Mouse (Mus musculus) ES-Bruce4 (cell line): ENCODE measurements around the gene Bcorl1. TPM values are rescaled to one million over a fixed set of nuclear protein-coding genes. Genes with fewer than 3 reads are reported as not detected.

Experiments used
- H3K27ac ChIP-seq: 2 replicates; pipeline ENCODE4 v1.5.1; 2012; ENCODE audit warnings: low read length, inconsistent platforms; ENCODE audit not compliant: insufficient read depth
- H3K27me3 ChIP-seq: 2 replicates; pipeline ENCODE4 v1.6.1; 2012; ENCODE audit warnings: mild to moderate bottlenecking, low read length, inconsistent platforms; ENCODE audit not compliant: control insufficient read depth, poor library complexity, insufficient read depth, severe bottlenecking
- H3K36me3 ChIP-seq: 2 replicates; pipeline ENCODE4 v1.6.1; 2012; ENCODE audit warnings: inconsistent platforms, mild to moderate bottlenecking, low read length, moderate library complexity; ENCODE audit not compliant: control insufficient read depth, poor library complexity, insufficient read depth, severe bottlenecking
- H3K4me1 ChIP-seq: one replicate; pipeline ENCODE4 v1.8.1; 2011; ENCODE audit warnings: low read length; ENCODE audit not compliant: control insufficient read depth, insufficient read depth
- H3K4me3 ChIP-seq: 2 replicates; pipeline ENCODE4 v1.5.1; 2011; ENCODE audit warnings: low read depth, mild to moderate bottlenecking, low read length
- H3K9ac ChIP-seq: 2 replicates; pipeline ENCODE4 v1.6.1; 2012; ENCODE audit warnings: low read depth, mild to moderate bottlenecking, inconsistent platforms; ENCODE audit not compliant: poor library complexity, severe bottlenecking
- H3K9me3 ChIP-seq: replicated peaks from 2 replicates; pipeline ENCODE4 v1.6.1; 2012; ENCODE audit warnings: mild to moderate bottlenecking, low read length, inconsistent platforms; ENCODE audit not compliant: control insufficient read depth, poor library complexity, insufficient read depth, severe bottlenecking
- CTCF ChIP-seq: IDR thresholded peaks from one replicate; pipeline ENCODE4 v1.8.1; 2011; ENCODE audit warnings: low read depth, low read length
- EP300 ChIP-seq: IDR thresholded peaks from 2 replicates; pipeline ENCODE4 v1.6.1; 2011; ENCODE audit warnings: low read depth, low read length; ENCODE audit not compliant: insufficient read depth
- POLR2A ChIP-seq: IDR thresholded peaks from one replicate; pipeline ENCODE4 v1.8.1; 2011; ENCODE audit warnings: low read length; ENCODE audit not compliant: insufficient read depth
- polyA plus RNA-seq: library from polyadenylated mRNA; stranded (reverse); fragments of >200 nt; gene quantifications from 2 replicates; pipeline ENCODE4 v1.2.4, GENCODE M21; 2011; ENCODE audit warnings: low read depth; ENCODE audit not compliant: missing spikeins, insufficient read depth, insufficient read length

The Bcorl1 gene
- polyA plus RNA-seq, 1 experiment = 11.3 TPM

DNA sequence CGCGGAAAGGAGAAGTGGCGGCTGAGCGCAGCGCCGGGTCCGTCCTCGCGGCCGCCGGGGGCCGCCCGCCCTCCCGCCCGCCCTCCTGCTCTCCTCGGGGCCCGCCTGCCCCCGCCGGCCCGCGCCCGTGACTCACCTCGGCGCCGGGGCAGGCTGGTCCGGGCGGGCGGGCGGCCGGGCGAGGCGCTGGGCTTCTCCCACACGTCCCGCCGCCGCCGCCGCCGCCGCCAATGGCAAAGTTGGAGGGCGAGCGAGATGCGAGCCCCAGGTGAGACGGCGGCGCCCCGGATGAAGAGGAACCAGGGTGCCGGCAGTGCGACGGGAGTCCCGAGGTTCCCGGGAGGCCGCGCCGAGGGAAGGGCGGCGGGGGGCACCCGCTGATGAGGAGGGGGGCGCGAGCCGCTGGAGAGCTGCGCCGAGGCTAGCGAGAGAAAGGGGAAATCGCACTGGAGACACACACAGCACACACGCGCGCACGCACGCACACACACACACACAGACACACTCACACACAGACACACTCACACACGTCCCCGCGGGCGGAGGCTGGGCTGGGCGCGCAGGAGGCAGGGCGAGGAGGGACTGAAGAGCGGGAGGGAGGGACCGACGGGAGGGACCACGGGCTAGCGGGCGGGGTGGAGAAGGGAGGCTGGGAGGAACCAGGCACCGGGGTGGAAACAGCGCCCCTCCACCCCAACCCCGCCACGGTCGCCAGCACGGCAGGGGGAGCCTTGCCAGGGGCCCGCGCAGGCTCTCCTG lies 112.8 kb downstream of the Bcorl1 start:
- Histone ChIP-seq H3K4me3 (peak overlapping the region; percentile 93), H3K36me3 (no peaks in the 10 kb centered on the region), H3K27ac (no peak overlapping the region), H3K27me3 (peaks cover 9% of the 10 kb centered on the region), H3K4me1 (no peaks in the 10 kb centered on the region), H3K9me3 (no peaks in the 10 kb centered on the region), H3K9ac (peak overlapping the region; percentile 95)
- TF ChIP-seq EP300 (no peak), CTCF (no peak), POLR2A (no peak)

DNA sequence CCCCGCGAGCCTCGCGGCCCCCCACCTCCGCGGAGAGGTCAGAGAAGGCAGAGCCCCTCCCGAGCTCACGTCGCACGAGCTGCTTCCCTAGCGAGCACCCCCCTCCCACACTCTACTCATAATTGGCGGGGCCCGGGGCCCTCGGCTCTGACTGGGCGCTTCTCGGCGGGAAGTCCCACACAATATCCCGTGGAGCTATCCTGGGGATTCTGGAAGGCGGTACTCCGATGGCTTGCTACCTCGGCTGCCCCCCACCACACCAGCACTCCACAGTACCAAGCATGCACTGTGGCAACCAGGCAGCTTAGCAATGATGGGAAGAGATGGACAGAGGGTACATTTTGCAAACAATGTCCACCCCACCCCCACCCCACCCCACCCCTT lies 113.3 kb downstream of the Bcorl1 start:
- Histone ChIP-seq H3K9me3 (no peaks in the 10 kb centered on the region), H3K27me3 (peaks cover 9% of the 10 kb centered on the region), H3K9ac (peak overlapping the region; percentile 95), H3K36me3 (no peaks in the 10 kb centered on the region), H3K4me1 (peaks cover 3% of the 10 kb centered on the region), H3K4me3 (peak overlapping the region; percentile 93), H3K27ac (no peak overlapping the region)
- TF ChIP-seq POLR2A (no peak), CTCF (no peak)

DNA sequence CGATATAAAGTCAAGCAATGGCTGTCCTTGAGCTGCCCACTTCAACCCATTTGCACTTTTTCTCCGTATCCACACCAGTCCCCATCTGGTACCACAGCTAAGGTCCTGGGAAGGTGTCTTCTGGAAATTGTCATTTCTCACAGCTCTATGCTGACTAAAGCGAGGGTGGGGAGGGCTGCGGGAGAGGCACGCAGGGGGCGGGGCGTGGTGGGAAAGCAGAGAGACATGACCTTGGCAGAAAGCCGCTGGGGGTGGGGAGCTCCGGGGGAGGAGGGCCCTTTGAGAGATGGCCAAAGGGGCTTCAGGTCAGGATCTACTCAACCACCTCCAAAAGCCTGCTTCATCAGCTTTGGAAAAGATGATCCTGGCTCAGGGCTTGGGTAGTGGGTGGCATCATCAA lies 113.9 kb downstream of the Bcorl1 start:
- no peak overlapping the region for H3K27ac ChIP-seq
- peaks cover 3% of the 10 kb centered on the region for H3K4me1 ChIP-seq
- no peak for TF ChIP-seq EP300
- H3K9ac ChIP-seq = peak overlapping the region; percentile 95; the same call in 1 of the 2 replicates
- peak overlapping the region; percentile 26; the same call in 1 of the 2 replicates for H3K4me3 ChIP-seq
- no peaks in the 10 kb centered on the region for H3K36me3 ChIP-seq
- H3K9me3 ChIP-seq = no peaks in the 10 kb centered on the region
- peaks cover 9% of the 10 kb centered on the region for H3K27me3 ChIP-seq

DNA sequence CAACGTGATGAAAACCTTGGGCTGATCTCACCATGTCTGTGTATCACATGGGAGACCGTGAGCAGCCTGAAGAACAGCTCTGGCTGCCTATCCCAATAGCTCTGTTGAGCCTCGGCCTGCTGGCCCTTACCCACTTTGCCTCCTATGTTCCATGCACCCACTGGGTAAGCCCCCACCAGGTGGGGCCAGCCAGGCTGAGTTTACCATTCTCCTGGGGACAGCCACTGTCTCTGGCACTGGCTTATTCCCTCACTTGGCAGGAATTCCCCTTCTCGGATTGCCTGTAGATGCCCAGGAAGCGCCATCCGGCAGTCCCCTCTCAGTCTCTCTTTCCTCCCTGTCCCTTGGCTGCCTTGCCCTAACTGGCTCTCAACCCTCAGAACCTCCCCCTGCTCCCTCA lies 115.8 kb downstream of the Bcorl1 start:
- no peak overlapping the region for H3K9ac ChIP-seq
- TF ChIP-seq POLR2A = no peak
- TF ChIP-seq CTCF = no peak
- TF ChIP-seq EP300 = no peak
- H3K27ac ChIP-seq = no peak overlapping the region
- no peaks in the 10 kb centered on the region for H3K36me3 ChIP-seq
- H3K4me3 ChIP-seq = no peak overlapping the region
- no peaks in the 10 kb centered on the region for H3K9me3 ChIP-seq
- H3K27me3 ChIP-seq = peaks cover 9% of the 10 kb centered on the region
- H3K4me1 ChIP-seq = peaks cover 5% of the 10 kb centered on the region

Other genes with a start within 250 kb of the Bcorl1 start
- gene Xpnpep2, start 232.6 kb upstream of the Bcorl1 start, polyA plus RNA-seq = 0.21 TPM in 1 of 2 replicates, not detected in the other
- gene Sash3, start 194.9 kb upstream of the Bcorl1 start, polyA plus RNA-seq = not detected in 2 replicates
- 22.2 and 23.0 TPM in 2 replicates for gene Zdhhc9, start 132.5 kb upstream of the Bcorl1 start, polyA plus RNA-seq
- gene Utp14a, start 84.5 kb upstream of the Bcorl1 start, polyA plus RNA-seq = 61.6 and 62.7 TPM in 2 replicates
- gene Elf4, start 121.8 kb downstream of the Bcorl1 start, polyA plus RNA-seq = 5.6 and 6.1 TPM in 2 replicates
- 45.9 and 47.4 TPM in 2 replicates for gene Aifm1, start 172.2 kb downstream of the Bcorl1 start, polyA plus RNA-seq
- 0.97 and 1.4 TPM in 2 replicates for gene Rab33a, start 177.9 kb downstream of the Bcorl1 start, polyA plus RNA-seq